Mouse (Mus musculus) neural tube, embryonic 14.5 days (tissue): ENCODE measurements at regions not wholly inside any gene's neighbourhood (a gene's known extent, or its start where the extent isn't known, plus 50 kb on each side); places are given as distances from the start of the nearest gene placed in this dataset.
A peak's percentile ranks its signal among the peaks of the same experiment; 100 is the strongest.

ENCODE experiments used
- ATAC-seq: fragments of 200-750 bp; cut with Nextera tagmentation; 2 replicates; pipeline ENCODE4 v1.8.0; 2017; ENCODE audit warnings: low read depth, mild to moderate bottlenecking, moderate TSS enrichment, moderate library complexity
- H3K27ac ChIP-seq: fragments of 300-500 bp; sonication (generic); 2 replicates; pipeline ENCODE4 v1.5.1; 2014; ENCODE audit warnings: low read depth, mild to moderate bottlenecking, control low read depth, low read length, moderate library complexity, mixed read lengths
- H3K27me3 ChIP-seq: fragments of 300-500 bp; sonication (generic); 2 replicates; pipeline ENCODE4 v1.6.1; 2014; ENCODE audit warnings: low read length; ENCODE audit not compliant: control insufficient read depth, insufficient read depth
- H3K36me3 ChIP-seq: fragments of 300-500 bp; sonication (generic); 2 replicates; pipeline ENCODE4 v1.6.1; 2014; ENCODE audit warnings: low read length, mixed read lengths; ENCODE audit not compliant: control insufficient read depth, insufficient read depth
- H3K4me1 ChIP-seq: fragments of 300-500 bp; sonication (generic); 2 replicates; pipeline ENCODE4 v1.6.1; 2014; ENCODE audit warnings: low read length; ENCODE audit not compliant: control insufficient read depth, insufficient read depth
- H3K4me2 ChIP-seq: fragments of 300-500 bp; sonication (generic); 2 replicates; pipeline ENCODE4 v1.6.1; 2014; ENCODE audit warnings: mild to moderate bottlenecking, low read depth, low read length, control low read depth
- H3K4me3 ChIP-seq: fragments of 300-500 bp; sonication (generic); 2 replicates; pipeline ENCODE4 v1.5.1; 2014; ENCODE audit warnings: low read depth, low read length, control low read depth, mixed read lengths
- H3K9ac ChIP-seq: fragments of 300-500 bp; sonication (generic); replicated peaks from 2 replicates; pipeline ENCODE4 v1.6.1; 2014; ENCODE audit warnings: low read depth, mild to moderate bottlenecking, control low read depth, low read length, mixed read lengths
- H3K9me3 ChIP-seq: fragments of 300-500 bp; sonication (generic); 2 replicates; pipeline ENCODE4 v1.6.1; 2016; ENCODE audit warnings: low read length; ENCODE audit not compliant: control insufficient read depth
- WGBS: fragments of 180-500 bp; shearing (Covaris S2); extraction: QIAGEN DNeasy Blood & Tissue Kit; methylation state at CpG from one replicate; pipeline ENCODE4 v1.1.7; 2014; 5-methylcytosine and 5-hydroxymethylcytosine counted together

- no peaks in the 10 kb centered on the region for H3K27me3 ChIP-seq
- no peak overlapping the region for H3K27ac ChIP-seq
- ATAC-seq, result peak; percentile 28; the same call in 1 of the 2 replicates
- H3K9ac ChIP-seq, result no peak overlapping the region
- H3K4me2 ChIP-seq, result no peak overlapping the region
- 47% methylated on average over 12 of the region's 12 CpGs for WGBS
- no peaks in the 10 kb centered on the region for H3K4me1 ChIP-seq
- H3K36me3 ChIP-seq, result no peaks in the 10 kb centered on the region
- H3K9me3 ChIP-seq, result no peaks in the 10 kb centered on the region
- no peak overlapping the region for H3K4me3 ChIP-seq
Measured at GRCm38 (mm10) chr8:125619336-125619906, 49.8 kb upstream of the Sipa1l2 start.
